Mouse (Mus musculus) heart, embryonic 16.5 days (tissue): Measurements from ENCODE around the gene Foxn3. TPM values are rescaled to one million over a fixed set of nuclear protein-coding genes. Genes with fewer than 3 reads are reported as not detected.
"Not testable (repeated sequence)": the region's sequence is repeated elsewhere in the genome, so short reads cannot be mapped to it uniquely, and the experiment has no call there.

Experiments used
- ATAC-seq: fragments of 200-750 bp; cut with Nextera tagmentation; replicated peaks from 2 replicates; pipeline ENCODE4 v1.8.0; 2017; ENCODE audit warnings: moderate number of reproducible peaks; ENCODE audit not compliant: insufficient read depth, low FRiP score; ENCODE audit errors: extremely low read depth
- H3K27ac ChIP-seq: fragments of 300-500 bp; sonication (generic); 2 replicates; pipeline ENCODE4 v1.5.1; 2014; ENCODE audit warnings: mild to moderate bottlenecking, low read length, control low read depth, moderate library complexity
- H3K27me3 ChIP-seq: fragments of 300-500 bp; sonication (generic); 2 replicates; pipeline ENCODE4 v1.6.1; 2014; ENCODE audit warnings: low read length, mixed read lengths; ENCODE audit not compliant: control insufficient read depth, insufficient read depth
- H3K36me3 ChIP-seq: fragments of 300-500 bp; sonication (generic); 2 replicates; pipeline ENCODE4 v1.6.1; 2014; ENCODE audit not compliant: control insufficient read depth, insufficient read depth
- H3K4me1 ChIP-seq: fragments of 300-500 bp; sonication (generic); 2 replicates; pipeline ENCODE4 v1.6.1; 2014; ENCODE audit warnings: low read length, mixed read lengths; ENCODE audit not compliant: control insufficient read depth, insufficient read depth
- H3K4me2 ChIP-seq: fragments of 300-500 bp; sonication (generic); 2 replicates; pipeline ENCODE4 v1.6.1; 2014; ENCODE audit warnings: low read depth, mild to moderate bottlenecking, control low read depth, low read length
- H3K4me3 ChIP-seq: fragments of 300-500 bp; sonication (generic); 2 replicates; pipeline ENCODE4 v1.5.1; 2014; ENCODE audit warnings: mild to moderate bottlenecking, control low read depth, low read length
- H3K9ac ChIP-seq: fragments of 300-500 bp; sonication (generic); 2 replicates; pipeline ENCODE4 v1.6.1; 2014; ENCODE audit warnings: low read length, control low read depth
- H3K9me3 ChIP-seq: fragments of 300-500 bp; sonication (generic); replicated peaks from 2 replicates; pipeline ENCODE4 v1.6.1; 2016; ENCODE audit warnings: low read length; ENCODE audit not compliant: control insufficient read depth
- WGBS: fragments of 180-500 bp; shearing (Covaris S2); extraction: QIAGEN DNeasy Blood & Tissue Kit; methylation state at CpG from one replicate; pipeline ENCODE4 v1.1.7; 2014; 5-methylcytosine and 5-hydroxymethylcytosine counted together
- polyA plus RNA-seq: library from polyadenylated mRNA; unstranded; fragments of >200 nt; fragmentation: Nextera tagmentation; extraction: Ambion mirVana; gene quantifications from 2 replicates; pipeline ENCODE4 v1.2.1, GENCODE M21; 2015

The Foxn3 gene
- polyA plus RNA-seq, 1 experiment from 2014 or later: 52.1 TPM

GRCm38 (mm10) chr12:99197031-99197430 is 366.4 kb downstream of the Foxn3 start:
- H3K4me1 ChIP-seq: no peaks in the 10 kb centered on the region
- no peak for ATAC-seq
- 73% methylated on average over 7 of the region's 7 CpGs for WGBS
- H3K4me3 ChIP-seq: no peak overlapping the region
- no peak overlapping the region for H3K4me2 ChIP-seq
- no peaks in the 10 kb centered on the region for H3K9me3 ChIP-seq
- H3K36me3 ChIP-seq: no peaks in the 10 kb centered on the region
- no peaks in the 10 kb centered on the region for H3K27me3 ChIP-seq
- no peak overlapping the region for H3K9ac ChIP-seq
- H3K27ac ChIP-seq: no peak overlapping the region

GRCm38 (mm10) chr12:99195655-99196054 is 367.7 kb downstream of the Foxn3 start:
- Histone ChIP-seq H3K36me3 (no peaks in the 10 kb centered on the region), H3K27ac (no peak overlapping the region), H3K9me3 (no peaks in the 10 kb centered on the region), H3K4me2 (no peak overlapping the region), H3K4me3 (no peak overlapping the region), H3K4me1 (no peaks in the 10 kb centered on the region), H3K27me3 (no peaks in the 10 kb centered on the region), H3K9ac (no peak overlapping the region)
- 82% methylated on average over 5 of the region's 5 CpGs for WGBS
- no peak for ATAC-seq

GRCm38 (mm10) chr12:99194120-99194519 is 369.3 kb downstream of the Foxn3 start:
- H3K4me1 ChIP-seq, ATAC-seq, H3K4me2 ChIP-seq, H3K9me3 ChIP-seq, H3K9ac ChIP-seq, H3K4me3 ChIP-seq, H3K27me3 ChIP-seq, H3K27ac ChIP-seq, H3K36me3 ChIP-seq: not testable (repeated sequence)
- WGBS: 94% methylated on average over 17 of the region's 17 CpGs

- Histone ChIP-seq H3K9me3 (no peaks in the 10 kb centered on the region), H3K4me1 (0 out of 2 replicates have a peak, but pooled peaks cover 3% of the 10 kb centered on the region), H3K27ac (no peak overlapping the region), H3K36me3 (no peaks in the 10 kb centered on the region), H3K4me3 (no peak overlapping the region), H3K4me2 (no peak overlapping the region), H3K9ac (no peak overlapping the region), H3K27me3 (no peaks in the 10 kb centered on the region)
- ATAC-seq: no peak
- 90% methylated on average over 4 of the region's 4 CpGs for WGBS
Measured at GRCm38 (mm10) chr12:99187671-99188070, 375.7 kb downstream of the Foxn3 start.

- Histone ChIP-seq H3K27me3 (no peaks in the 10 kb centered on the region), H3K9ac (no peak overlapping the region), H3K4me1 (0 out of 2 replicates have a peak, but pooled peaks cover 5% of the 10 kb centered on the region), H3K36me3 (no peaks in the 10 kb centered on the region), H3K27ac (no peak overlapping the region), H3K4me2 (no peak overlapping the region), H3K4me3 (no peak overlapping the region), H3K9me3 (no peaks in the 10 kb centered on the region)
- 45% methylated on average over 4 of the region's 4 CpGs for WGBS
- no peak for ATAC-seq
Measured at GRCm38 (mm10) chr12:99186239-99186638, 377.1 kb downstream of the Foxn3 start.

- Histone ChIP-seq H3K4me3 (no peak overlapping the region), H3K4me2 (no peak overlapping the region), H3K9ac (no peak overlapping the region), H3K9me3 (peaks cover 6% of the 10 kb centered on the region; the same call in 1 of the 2 replicates), H3K27ac (no peak overlapping the region), H3K36me3 (no peaks in the 10 kb centered on the region), H3K4me1 (0 out of 2 replicates have a peak, but pooled peaks cover 5% of the 10 kb centered on the region), H3K27me3 (no peaks in the 10 kb centered on the region)
- 77% methylated on average over 7 of the region's 7 CpGs for WGBS
- no peak for ATAC-seq
Measured at GRCm38 (mm10) chr12:99183261-99183792, 380.1 kb downstream of the Foxn3 start.

- H3K4me2 ChIP-seq: no peak overlapping the region
- peaks cover 9% of the 10 kb centered on the region; the same call in 1 of the 2 replicates for H3K9me3 ChIP-seq
- 52% methylated on average over 3 of the region's 3 CpGs for WGBS
- ATAC-seq: 0 out of 2 replicates have a peak, but pooled peaks have one; percentile 41
- no peak overlapping the region for H3K9ac ChIP-seq
- H3K36me3 ChIP-seq: no peaks in the 10 kb centered on the region
- H3K27me3 ChIP-seq: no peaks in the 10 kb centered on the region
- 0 out of 2 replicates have a peak overlapping the region, but pooled peaks have one; percentile 47 for H3K27ac ChIP-seq
- H3K4me3 ChIP-seq: no peak overlapping the region
- 0 out of 2 replicates have a peak, but pooled peaks cover 5% of the 10 kb centered on the region for H3K4me1 ChIP-seq
Measured at GRCm38 (mm10) chr12:99182338-99182737, 381.0 kb downstream of the Foxn3 start.

GRCm38 (mm10) chr12:99180234-99180824 is 383.1 kb downstream of the Foxn3 start:
- Histone ChIP-seq H3K27me3 (no peaks in the 10 kb centered on the region), H3K27ac (no peak overlapping the region), H3K4me3 (no peak overlapping the region), H3K9ac (no peak overlapping the region), H3K9me3 (peaks cover 9% of the 10 kb centered on the region; the same call in 1 of the 2 replicates), H3K4me1 (0 out of 2 replicates have a peak, but pooled peaks cover 5% of the 10 kb centered on the region), H3K4me2 (no peak overlapping the region), H3K36me3 (no peaks in the 10 kb centered on the region)
- WGBS: 59% methylated on average over 3 of the region's 3 CpGs
- no peak for ATAC-seq

- 46% methylated on average over 11 of the region's 11 CpGs for WGBS
- no peak for ATAC-seq
Measured at GRCm38 (mm10) chr12:99174979-99175621, 388.3 kb downstream of the Foxn3 start.

More at GRCm38 (mm10) chr12:99174979-99175621, 388.3 kb downstream of the Foxn3 start:
- Histone ChIP-seq H3K4me3 (no peak overlapping the region), H3K36me3 (no peaks in the 10 kb centered on the region), H3K4me1 (no peaks in the 10 kb centered on the region), H3K27me3 (no peaks in the 10 kb centered on the region), H3K9me3 (peaks cover 12% of the 10 kb centered on the region; the same call in 1 of the 2 replicates), H3K9ac (no peak overlapping the region), H3K4me2 (no peak overlapping the region), H3K27ac (no peak overlapping the region)
